Mouse (Mus musculus) cerebellum, adult 2 months (tissue): ENCODE measurements around the gene Slc4a3.

Experiments
- CTCF ChIP-seq: fragments of 200-500 bp; IDR thresholded peaks from 2 replicates; pipeline ENCODE4 v1.5.1; 2011; ENCODE audit warnings: low read depth, mild to moderate bottlenecking, control low read depth, low read length, moderate library complexity, borderline replicate concordance; ENCODE audit not compliant: insufficient read depth
- POLR2A ChIP-seq: fragments of 200-500 bp; IDR thresholded peaks from 2 replicates; pipeline ENCODE4 v1.6.1; 2011; ENCODE audit warnings: low read length, control low read depth, borderline replicate concordance; ENCODE audit not compliant: insufficient read depth

GRCm38 (mm10) chr1:75524679-75525078 lies 21.4 kb upstream of the Slc4a3 start:
- TF ChIP-seq CTCF, result no peak
- TF ChIP-seq POLR2A, result no peak
